Mouse (Mus musculus): ENCODE measurements around the gene Vstm5. TPM values are rescaled to one million over a fixed set of nuclear protein-coding genes. Genes with fewer than 3 reads are reported as not detected.
"Not testable (repeated sequence)": the region's sequence is repeated elsewhere in the genome, so short reads cannot be mapped to it uniquely, and the experiment has no call there.

Gene Vstm5
- 6.2 and 7.0 TPM in 2 replicates for polyA plus RNA-seq (2012; rRNA removed)
- 6.6 and 6.9 TPM in 2 replicates for polyA plus RNA-seq (2014; fragmentation: Nextera tagmentation; extraction: Ambion mirVana)

DNA sequence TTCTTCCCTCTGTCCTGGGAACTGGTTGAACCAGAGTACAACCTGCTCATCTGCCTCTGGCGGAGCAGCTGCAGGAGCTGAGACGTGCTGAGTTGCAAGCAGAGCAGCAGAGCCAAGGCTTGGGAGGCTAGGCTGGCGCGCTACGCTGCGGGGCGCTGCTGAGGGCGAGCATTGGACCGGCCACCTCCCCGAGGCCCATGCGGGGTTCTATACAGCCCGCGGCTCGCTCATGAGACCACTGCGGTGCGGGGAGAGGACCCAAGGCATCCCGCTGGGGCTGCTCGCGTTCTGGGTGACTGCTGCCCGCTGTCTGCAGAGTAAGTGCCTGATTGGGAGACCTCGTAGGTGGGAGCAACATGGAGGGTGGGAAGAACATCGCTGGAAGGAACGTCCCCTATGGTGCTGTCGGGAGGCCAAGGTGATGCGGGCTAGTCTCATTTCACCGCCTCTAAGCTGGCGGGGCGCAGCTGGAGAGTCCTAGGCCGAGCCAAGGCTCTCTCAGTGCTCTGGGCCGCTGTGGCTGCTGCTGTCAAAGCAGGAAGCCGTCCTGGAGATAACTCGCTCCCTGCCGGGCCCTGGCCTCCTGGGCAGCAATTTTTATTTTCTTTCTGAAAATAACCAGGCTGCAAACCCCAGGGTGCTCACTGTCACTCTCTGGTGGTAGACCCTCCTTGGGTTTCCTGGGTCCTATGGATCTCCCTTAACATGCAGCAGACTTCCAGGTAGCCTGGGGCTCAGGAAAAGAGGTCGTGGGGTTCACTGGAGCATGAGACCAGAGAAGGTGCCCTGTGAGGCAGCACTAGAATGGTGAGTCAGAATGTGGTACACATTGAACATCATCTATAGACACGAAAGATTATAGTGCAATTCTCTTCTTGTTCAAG, at the start of gene Vstm5:
Gene Vstm5, plus strand, starts transcription at position 4 of the 884 bp plus-strand sequence.
- H3K4me3 ChIP-seq (replicated peaks; ENCODE audit: low read length): peak within 1 kb of the TSS; percentile 45
- no peak for TF ChIP-seq POLR2A (IDR thresholded peaks at IDR 0.05; ENCODE audit: borderline replicate concordance, extremely low read depth, insufficient read depth, insufficient read length)
- DNase-seq (ENCODE audit: low spot score): peak; percentile 54
- peaks cover 10% of the 10 kb centered on the region; the same call in 1 of the 2 replicates for H3K27me3 ChIP-seq (ENCODE audit: control insufficient read depth, insufficient read depth, low read length)
- 0 out of 2 replicates have a peak within 1 kb of the TSS, but pooled peaks have one; percentile 20 for H3K27ac ChIP-seq (replicated peaks; ENCODE audit: low read depth, low read length)
- peak within 1 kb of the TSS; percentile 70 for H3K9ac ChIP-seq (ENCODE audit: low read depth, low read length, severe bottlenecking)
- H3K9me3 ChIP-seq (ENCODE audit: control insufficient read depth, low read length): no peaks in the 10 kb centered on the region
- peak; percentile 69; the same call in 1 of the 2 replicates for ATAC-seq (ENCODE audit: low FRiP score, low read depth)
- no peaks in the 10 kb centered on the region for H3K4me1 ChIP-seq (ENCODE audit: control insufficient read depth, insufficient read depth, low read length)
- 5% methylated on average over 34 of the region's 35 CpGs for WGBS
- H3K36me3 ChIP-seq (ENCODE audit: control insufficient read depth, insufficient read depth, low read length): no peaks in the 10 kb centered on the region
- peak within 1 kb of the TSS; percentile 82 for H3K4me2 ChIP-seq (replicated peaks; ENCODE audit: low read depth, low read length, severe bottlenecking)

- not testable (repeated sequence) for H3K4me1 ChIP-seq (ENCODE audit: control insufficient read depth, insufficient read depth, low read length); H3K9ac ChIP-seq (ENCODE audit: low read depth, low read length, severe bottlenecking); DNase-seq (ENCODE audit: low spot score); H3K4me3 ChIP-seq (replicated peaks; ENCODE audit: low read length); H3K4me2 ChIP-seq (replicated peaks; ENCODE audit: low read depth, low read length, severe bottlenecking); ATAC-seq (ENCODE audit: low FRiP score, low read depth); H3K36me3 ChIP-seq (ENCODE audit: control insufficient read depth, insufficient read depth, low read length); H3K27me3 ChIP-seq (ENCODE audit: control insufficient read depth, insufficient read depth, low read length); H3K27ac ChIP-seq (replicated peaks; ENCODE audit: low read depth, low read length); H3K9me3 ChIP-seq (ENCODE audit: control insufficient read depth, low read length)
- WGBS: 81% methylated on average over 10 of the region's 10 CpGs
Measured at GRCm38 (mm10) chr9:15194806-15195205, 44.0 kb upstream of the Vstm5 start.

- no peak overlapping the region for H3K27ac ChIP-seq (replicated peaks; ENCODE audit: low read depth, low read length)
- no peak overlapping the region for H3K9ac ChIP-seq (ENCODE audit: low read depth, low read length, severe bottlenecking)
- H3K36me3 ChIP-seq (ENCODE audit: control insufficient read depth, insufficient read depth, low read length): no peaks in the 10 kb centered on the region
- no peak for ATAC-seq (ENCODE audit: low FRiP score, low read depth)
- H3K4me1 ChIP-seq (ENCODE audit: control insufficient read depth, insufficient read depth, low read length): no peaks in the 10 kb centered on the region
- no peaks in the 10 kb centered on the region for H3K27me3 ChIP-seq (ENCODE audit: control insufficient read depth, insufficient read depth, low read length)
- no peak for TF ChIP-seq POLR2A (IDR thresholded peaks at IDR 0.05; ENCODE audit: borderline replicate concordance, extremely low read depth, insufficient read depth, insufficient read length)
- WGBS: 89% methylated on average over 4 of the region's 4 CpGs
- H3K4me3 ChIP-seq (replicated peaks; ENCODE audit: low read length): no peak overlapping the region
- no peak overlapping the region for H3K4me2 ChIP-seq (replicated peaks; ENCODE audit: low read depth, low read length, severe bottlenecking)
- no peaks in the 10 kb centered on the region for H3K9me3 ChIP-seq (ENCODE audit: control insufficient read depth, low read length)
- DNase-seq (ENCODE audit: low spot score): no peak
Measured at GRCm38 (mm10) chr9:15206631-15207030, 32.2 kb upstream of the Vstm5 start.

- no peak overlapping the region for H3K27ac ChIP-seq (replicated peaks; ENCODE audit: low read depth, low read length)
- DNase-seq (ENCODE audit: low spot score) (no peak), ATAC-seq (ENCODE audit: low FRiP score, low read depth) (no peak)
- no peaks in the 10 kb centered on the region for H3K36me3 ChIP-seq (ENCODE audit: control insufficient read depth, insufficient read depth, low read length)
- no peaks in the 10 kb centered on the region for H3K27me3 ChIP-seq (ENCODE audit: control insufficient read depth, insufficient read depth, low read length)
- no peak for TF ChIP-seq POLR2A (IDR thresholded peaks at IDR 0.05; ENCODE audit: borderline replicate concordance, extremely low read depth, insufficient read depth, insufficient read length)
- H3K9ac ChIP-seq (ENCODE audit: low read depth, low read length, severe bottlenecking): no peak overlapping the region
- WGBS: 65% methylated on average over 2 of the region's 2 CpGs
- no peaks in the 10 kb centered on the region for H3K4me1 ChIP-seq (ENCODE audit: control insufficient read depth, insufficient read depth, low read length)
- no peak overlapping the region for H3K4me3 ChIP-seq (replicated peaks; ENCODE audit: low read length)
- no peak overlapping the region for H3K4me2 ChIP-seq (replicated peaks; ENCODE audit: low read depth, low read length, severe bottlenecking)
- H3K9me3 ChIP-seq (ENCODE audit: control insufficient read depth, low read length): no peaks in the 10 kb centered on the region
Measured at GRCm38 (mm10) chr9:15209320-15209719, 29.5 kb upstream of the Vstm5 start.

DNA sequence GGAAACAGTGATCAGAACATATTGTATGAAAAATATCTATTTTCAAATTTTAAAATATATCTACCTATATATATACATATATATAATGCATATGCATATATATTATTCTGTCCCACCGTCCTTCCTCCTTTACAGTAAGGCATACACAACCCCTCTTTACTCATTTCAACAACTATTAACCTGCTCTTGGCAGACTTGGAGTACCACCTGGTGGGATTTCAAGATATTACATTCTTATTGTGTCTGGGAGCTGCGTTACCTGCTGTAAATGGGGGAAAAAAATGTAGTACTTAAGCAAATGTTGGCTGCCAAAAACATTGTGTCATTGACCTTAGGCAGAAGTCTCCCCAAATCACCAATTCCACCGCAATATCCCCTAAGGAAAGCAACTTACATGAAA, 27.0 kb upstream of the Vstm5 start:
- Histone ChIP-seq H3K4me2 (replicated peaks; ENCODE audit: low read depth, low read length, severe bottlenecking) (no peak overlapping the region), H3K27me3 (ENCODE audit: control insufficient read depth, insufficient read depth, low read length) (no peaks in the 10 kb centered on the region), H3K4me3 (replicated peaks; ENCODE audit: low read length) (no peak overlapping the region), H3K27ac (replicated peaks; ENCODE audit: low read depth, low read length) (no peak overlapping the region), H3K4me1 (ENCODE audit: control insufficient read depth, insufficient read depth, low read length) (no peaks in the 10 kb centered on the region), H3K9ac (ENCODE audit: low read depth, low read length, severe bottlenecking) (no peak overlapping the region), H3K9me3 (ENCODE audit: control insufficient read depth, low read length) (no peaks in the 10 kb centered on the region), H3K36me3 (ENCODE audit: control insufficient read depth, insufficient read depth, low read length) (no peaks in the 10 kb centered on the region)
- no peak for TF ChIP-seq POLR2A (IDR thresholded peaks at IDR 0.05; ENCODE audit: borderline replicate concordance, extremely low read depth, insufficient read depth, insufficient read length)
- ATAC-seq (ENCODE audit: low FRiP score, low read depth) (no peak), DNase-seq (ENCODE audit: low spot score) (no peak)
- 70% methylated on average over 3 of the region's 3 CpGs for WGBS

Data from limb, embryonic 14.5 days (tissue).